Mouse (Mus musculus): Measurements from ENCODE around the gene Dap3. TPM values are rescaled to one million over a fixed set of nuclear protein-coding genes. Genes with fewer than 3 reads are reported as not detected.

The Dap3 gene
- total and polyA plus RNA-seq, 2 experiments from 2014 or later, result 69.7 to 118 TPM

GRCm38 (mm10) chr3:88939749-88940148 lies 11.2 kb downstream of the Dap3 start:
- no peaks in the 10 kb centered on the region for H3K9me3 ChIP-seq (ENCODE audit: low read length)
- H3K4me3 ChIP-seq (ENCODE audit: low read length), result no peak overlapping the region
- H3K4me2 ChIP-seq (ENCODE audit: low read depth, low read length), result no peak overlapping the region
- H3K27ac ChIP-seq, result no peak overlapping the region
- 61% methylated on average over 3 of the region's 3 CpGs for WGBS
- H3K4me1 ChIP-seq (ENCODE audit: insufficient read depth, low read length), result no peaks in the 10 kb centered on the region
- no peaks in the 10 kb centered on the region for H3K27me3 ChIP-seq (ENCODE audit: insufficient read depth, low read length)
- DNase-seq (ENCODE audit: low spot score) (peak; percentile 93), ATAC-seq (peak; percentile 87)
- H3K9ac ChIP-seq (replicated peaks; ENCODE audit: low read length), result no peak overlapping the region
- H3K36me3 ChIP-seq (ENCODE audit: insufficient read depth, low read length), result peaks cover 28% of the 10 kb centered on the region
- peak; percentile 67 for TF ChIP-seq CTCF (IDR thresholded peaks at IDR 0.05; ENCODE audit: low read depth)

GRCm38 (mm10) chr3:88939071-88939470 lies 11.9 kb downstream of the Dap3 start:
- H3K36me3 ChIP-seq (ENCODE audit: insufficient read depth, low read length), result peaks cover 32% of the 10 kb centered on the region
- WGBS, result 94% methylated on average over 10 of the region's 10 CpGs

GRCm38 (mm10) chr3:88929501-88929900 lies 21.5 kb downstream of the Dap3 start:
- Histone ChIP-seq H3K36me3 (ENCODE audit: insufficient read depth, low read length) (peaks cover 63% of the 10 kb centered on the region), H3K9ac (replicated peaks; ENCODE audit: low read length) (no peak overlapping the region), H3K27ac (no peak overlapping the region), H3K4me2 (ENCODE audit: low read depth, low read length) (no peak overlapping the region), H3K4me1 (ENCODE audit: insufficient read depth, low read length) (no peaks in the 10 kb centered on the region), H3K9me3 (ENCODE audit: low read length) (no peaks in the 10 kb centered on the region), H3K4me3 (ENCODE audit: low read length) (no peak overlapping the region), H3K27me3 (ENCODE audit: insufficient read depth, low read length) (no peaks in the 10 kb centered on the region)
- no peak for TF ChIP-seq CTCF (IDR thresholded peaks at IDR 0.05; ENCODE audit: low read depth)
- WGBS, result 92% methylated on average over 3 of the region's 3 CpGs
- ATAC-seq (no peak), DNase-seq (ENCODE audit: low spot score) (no peak)

More at GRCm38 (mm10) chr3:88939071-88939470, 11.9 kb downstream of the Dap3 start:
- no peak overlapping the region for H3K4me2 ChIP-seq (ENCODE audit: low read depth, low read length)
- ATAC-seq (no peak), DNase-seq (ENCODE audit: low spot score) (no peak)
- no peak overlapping the region for H3K9ac ChIP-seq (replicated peaks; ENCODE audit: low read length)
- H3K4me3 ChIP-seq (ENCODE audit: low read length), result no peak overlapping the region
- no peaks in the 10 kb centered on the region for H3K9me3 ChIP-seq (ENCODE audit: low read length)
- no peaks in the 10 kb centered on the region for H3K27me3 ChIP-seq (ENCODE audit: insufficient read depth, low read length)
- H3K4me1 ChIP-seq (ENCODE audit: insufficient read depth, low read length), result no peaks in the 10 kb centered on the region
- no peak overlapping the region for H3K27ac ChIP-seq
- no peak for TF ChIP-seq CTCF (IDR thresholded peaks at IDR 0.05; ENCODE audit: low read depth)

GRCm38 (mm10) chr3:88925651-88926050 lies 25.3 kb downstream of the Dap3 start:
- no peak overlapping the region for H3K9ac ChIP-seq (replicated peaks; ENCODE audit: low read length)
- H3K4me2 ChIP-seq (ENCODE audit: low read depth, low read length), result no peak overlapping the region
- no peak for DNase-seq (ENCODE audit: low spot score)
- H3K4me3 ChIP-seq (ENCODE audit: low read length), result no peak overlapping the region
- H3K27ac ChIP-seq, result no peak overlapping the region
- H3K27me3 ChIP-seq (ENCODE audit: insufficient read depth, low read length), result no peaks in the 10 kb centered on the region
- TF ChIP-seq CTCF (IDR thresholded peaks at IDR 0.05; ENCODE audit: low read depth), result no peak
- ATAC-seq, result no peak
- H3K4me1 ChIP-seq (ENCODE audit: insufficient read depth, low read length), result no peaks in the 10 kb centered on the region
- 98% methylated on average over 2 of the region's 2 CpGs for WGBS
- no peaks in the 10 kb centered on the region for H3K9me3 ChIP-seq (ENCODE audit: low read length)
- H3K36me3 ChIP-seq (ENCODE audit: insufficient read depth, low read length), result peaks cover 83% of the 10 kb centered on the region

GRCm38 (mm10) chr3:88923989-88924591 lies 26.9 kb downstream of the Dap3 start:
- DNase-seq (ENCODE audit: low spot score), result no peak
- whole genome bisulfite sequencing, result 82% methylated on average over 8 of the region's 8 CpGs
- peaks cover 72% of the 10 kb centered on the region for H3K36me3 ChIP-seq (ENCODE audit: insufficient read depth, low read length)
- no peaks in the 10 kb centered on the region for H3K27me3 ChIP-seq (ENCODE audit: insufficient read depth, low read length)
- H3K4me2 ChIP-seq (ENCODE audit: low read depth, low read length), result no peak overlapping the region
- no peak overlapping the region for H3K27ac ChIP-seq
- no peak for ATAC-seq
- no peaks in the 10 kb centered on the region for H3K4me1 ChIP-seq (ENCODE audit: insufficient read depth, low read length)
- no peak overlapping the region for H3K4me3 ChIP-seq (ENCODE audit: low read length)
- H3K9ac ChIP-seq (replicated peaks; ENCODE audit: low read length), result no peak overlapping the region
- no peaks in the 10 kb centered on the region for H3K9me3 ChIP-seq (ENCODE audit: low read length)
- TF ChIP-seq CTCF (IDR thresholded peaks at IDR 0.05; ENCODE audit: low read depth), result no peak

- ATAC-seq, result no peak
- no peaks in the 10 kb centered on the region for H3K27me3 ChIP-seq (ENCODE audit: insufficient read depth, low read length)
- 95% methylated on average over 9 of the region's 9 CpGs for WGBS
- peaks cover 47% of the 10 kb centered on the region for H3K36me3 ChIP-seq (ENCODE audit: insufficient read depth, low read length)
- no peak overlapping the region for H3K4me2 ChIP-seq (ENCODE audit: low read depth, low read length)
- no peak overlapping the region for H3K4me3 ChIP-seq (ENCODE audit: low read length)
- no peak for DNase-seq (ENCODE audit: low spot score)
- no peak for TF ChIP-seq CTCF (IDR thresholded peaks at IDR 0.05; ENCODE audit: low read depth)
- H3K9me3 ChIP-seq (ENCODE audit: low read length), result no peaks in the 10 kb centered on the region
- H3K4me1 ChIP-seq (ENCODE audit: insufficient read depth, low read length), result no peaks in the 10 kb centered on the region
- H3K27ac ChIP-seq, result no peak overlapping the region
- H3K9ac ChIP-seq (replicated peaks; ENCODE audit: low read length), result no peak overlapping the region
Measured at GRCm38 (mm10) chr3:88921411-88921810, 29.6 kb downstream of the Dap3 start.

- H3K9ac ChIP-seq (replicated peaks; ENCODE audit: low read length), result no peak overlapping the region
- H3K4me1 ChIP-seq (ENCODE audit: insufficient read depth, low read length), result no peaks in the 10 kb centered on the region
- no peak overlapping the region for H3K4me3 ChIP-seq (ENCODE audit: low read length)
- 73% methylated on average over 13 of the region's 13 CpGs for WGBS
- no peak for TF ChIP-seq CTCF (IDR thresholded peaks at IDR 0.05; ENCODE audit: low read depth)
- ATAC-seq (no peak), DNase-seq (ENCODE audit: low spot score) (no peak)
- no peak overlapping the region for H3K27ac ChIP-seq
- no peaks in the 10 kb centered on the region for H3K27me3 ChIP-seq (ENCODE audit: insufficient read depth, low read length)
- H3K36me3 ChIP-seq (ENCODE audit: insufficient read depth, low read length), result peaks cover 30% of the 10 kb centered on the region; the same call in 1 of the 2 replicates
- H3K4me2 ChIP-seq (ENCODE audit: low read depth, low read length), result no peak overlapping the region
- no peaks in the 10 kb centered on the region for H3K9me3 ChIP-seq (ENCODE audit: low read length)
Measured at GRCm38 (mm10) chr3:88918981-88919380, 32.0 kb downstream of the Dap3 start.

Measured in hindbrain, postnatal 0 days (tissue).